Mouse (Mus musculus) MEL (cell line): ENCODE data around the gene Kcnk3.

Experiments used
- ETS1 ChIP-seq: IDR thresholded peaks from 2 replicates; pipeline ENCODE4 v1.6.1; 2012; ENCODE audit warnings: low read depth, mild to moderate bottlenecking, inconsistent platforms, low read length, improper control_type of control experiment, moderate library complexity
- MAZ ChIP-seq: IDR thresholded peaks from 2 replicates; pipeline ENCODE4 v1.6.1; 2012; ENCODE audit warnings: low read depth, mild to moderate bottlenecking, inconsistent platforms, low read length, improper control_type of control experiment
- MEF2A ChIP-seq: IDR thresholded peaks from 2 replicates; pipeline ENCODE4 v1.6.1; 2014; ENCODE audit warnings: low read depth, mild to moderate bottlenecking, inconsistent platforms, low read length, improper control_type of control experiment; ENCODE audit not compliant: poor library complexity, insufficient replicate concordance, severe bottlenecking; ENCODE audit errors: extremely low read depth
- TAL1 ChIP-seq: IDR thresholded peaks from 2 replicates; pipeline ENCODE4 v1.6.1; 2012; ENCODE audit warnings: mild to moderate bottlenecking, inconsistent platforms, low read length, moderate library complexity, mixed read lengths
- USF1 ChIP-seq: IDR thresholded peaks from 2 replicates; pipeline ENCODE4 v1.6.1; 2014; ENCODE audit warnings: low read depth, mild to moderate bottlenecking, inconsistent platforms, low read length, improper control_type of control experiment, moderate library complexity

GRCm38 (mm10) chr5:30625379-30625778 lies 37.4 kb downstream of the Kcnk3 start:
- TF ChIP-seq MEF2A (no peak), USF1 (no peak), ETS1 (no peak), MAZ (no peak), TAL1 (no peak)
